Mouse (Mus musculus) thymus, postnatal 25 days (tissue): ENCODE measurements around the gene Pygo1.

Experiments used
- DNase-seq: peaks from one replicate; pipeline ENCODE4 v3.0.0; 2022

The Pygo1 gene

GRCm38 (mm10) chr9:72943424-72943823 is 18.0 kb downstream of the Pygo1 start:
- DNase-seq: no peak

DNA sequence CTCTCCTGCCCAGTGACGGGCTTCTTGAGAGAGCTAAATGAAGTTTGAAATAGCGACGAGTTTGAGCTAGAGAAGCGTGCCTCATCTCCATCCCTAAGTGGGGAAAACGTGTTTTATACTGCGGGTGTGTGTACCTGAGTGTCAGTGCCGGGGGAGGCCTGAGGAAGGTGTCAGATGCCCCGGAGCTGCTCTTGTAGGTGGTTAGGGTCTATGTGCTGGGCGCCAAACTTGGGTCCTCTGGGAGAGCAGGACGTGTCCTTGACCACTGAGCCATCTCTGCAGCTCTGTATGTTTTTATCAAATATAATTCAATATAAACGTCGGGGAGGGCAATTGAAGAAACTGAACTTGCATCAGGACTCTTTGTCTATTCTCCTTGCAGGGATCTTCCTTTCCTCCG is 18.8 kb downstream of the Pygo1 start:
- DNase-seq: no peak

- no peak for DNase-seq
Measured at GRCm38 (mm10) chr9:72947010-72947409, 21.6 kb downstream of the Pygo1 start.

- DNase-seq: no peak
Measured at GRCm38 (mm10) chr9:72949572-72949971, 24.1 kb downstream of the Pygo1 start.

DNA sequence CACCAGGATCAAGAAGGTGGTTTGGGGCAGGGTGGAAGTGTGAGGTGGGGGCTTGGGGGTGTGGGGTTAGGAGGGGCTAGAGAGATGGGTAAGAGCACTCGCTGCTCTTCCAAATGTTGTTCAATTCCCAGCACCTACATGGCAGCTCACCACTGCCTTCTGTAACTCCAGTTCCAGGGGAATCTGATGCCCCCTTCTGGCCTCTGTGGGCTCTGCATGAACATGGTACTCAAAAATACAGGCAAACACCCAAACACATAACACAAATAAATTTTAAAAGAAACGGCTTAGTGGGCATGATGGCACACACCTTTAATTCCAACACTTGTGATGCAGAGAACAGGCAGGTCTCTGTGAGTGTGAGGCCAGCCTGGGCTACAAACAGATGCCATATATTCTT is 29.3 kb downstream of the Pygo1 start:
- DNase-seq: peak; percentile 37

DNA sequence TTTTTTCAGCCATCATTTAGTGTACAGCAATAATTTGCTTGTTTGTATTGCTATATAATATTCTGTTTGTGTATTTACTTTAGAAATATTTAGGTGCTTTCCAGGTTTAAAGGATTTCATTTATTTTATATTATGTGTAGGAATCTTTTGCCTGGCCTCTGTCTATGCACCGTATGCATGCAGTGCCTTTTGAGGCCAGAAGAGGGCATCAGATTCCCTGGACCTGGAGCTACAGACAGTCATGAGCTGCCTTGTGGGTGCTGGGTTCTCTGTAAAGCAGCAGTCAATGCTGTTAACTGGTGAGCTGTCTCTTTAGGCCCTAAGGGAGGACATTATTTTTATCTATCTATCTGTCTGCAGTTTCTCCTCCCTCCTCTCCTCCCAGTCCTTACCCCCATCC is 30.1 kb downstream of the Pygo1 start:
- peak; percentile 66 for DNase-seq

DNA sequence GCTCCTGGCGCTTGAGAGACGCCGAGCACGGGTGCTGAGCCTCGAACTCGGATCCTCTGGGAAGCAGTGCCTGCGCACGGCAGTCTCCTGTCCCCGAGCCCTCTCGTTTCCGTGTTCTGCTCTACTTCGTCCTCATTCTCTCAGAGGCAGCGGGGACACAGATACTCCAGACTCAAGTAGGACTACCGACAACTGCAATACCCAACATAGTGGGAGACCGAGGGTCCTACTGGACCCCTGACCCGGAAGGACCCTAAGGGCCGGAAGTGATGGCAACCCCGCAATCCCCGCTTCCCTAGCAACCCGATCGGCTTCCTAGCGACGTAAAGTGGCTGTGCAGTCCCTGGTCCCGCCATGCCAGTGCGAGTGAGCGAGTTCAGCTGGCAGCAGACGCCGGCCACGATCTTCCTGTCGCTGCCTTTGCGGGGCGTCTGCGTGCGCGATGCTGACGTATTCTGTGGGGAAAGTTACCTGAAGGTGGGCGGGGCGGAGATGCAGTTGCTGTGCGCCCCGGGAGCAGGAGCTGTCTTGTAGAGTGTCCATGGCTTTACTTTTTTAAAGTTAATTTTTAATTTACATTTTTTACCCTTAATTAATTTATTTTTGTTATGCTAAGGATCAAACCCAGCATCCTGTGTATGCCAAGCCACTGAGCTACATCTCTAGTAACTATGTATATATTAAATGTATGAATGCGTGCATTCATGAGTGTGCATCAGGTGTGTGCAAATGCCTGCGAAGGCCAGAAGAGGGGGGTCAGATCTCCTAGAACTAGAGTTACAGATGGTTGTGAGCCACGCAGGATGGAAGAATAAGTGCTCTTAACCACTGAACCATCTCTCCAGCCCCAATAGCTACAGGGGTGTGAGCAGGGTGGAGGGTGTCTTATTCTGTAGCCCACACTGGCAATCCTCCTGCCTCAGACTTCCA is 33.3 kb downstream of the Pygo1 start, which contains the start of the genes Dyx1c1 and Gm44503:
Gene Dyx1c1, plus strand, starts transcription at position 265 of the 930 bp plus-strand sequence.
Gene Gm44503, plus strand, starts transcription at position 332 of the 930 bp plus-strand sequence.
- DNase-seq: peak; percentile 80

DNA sequence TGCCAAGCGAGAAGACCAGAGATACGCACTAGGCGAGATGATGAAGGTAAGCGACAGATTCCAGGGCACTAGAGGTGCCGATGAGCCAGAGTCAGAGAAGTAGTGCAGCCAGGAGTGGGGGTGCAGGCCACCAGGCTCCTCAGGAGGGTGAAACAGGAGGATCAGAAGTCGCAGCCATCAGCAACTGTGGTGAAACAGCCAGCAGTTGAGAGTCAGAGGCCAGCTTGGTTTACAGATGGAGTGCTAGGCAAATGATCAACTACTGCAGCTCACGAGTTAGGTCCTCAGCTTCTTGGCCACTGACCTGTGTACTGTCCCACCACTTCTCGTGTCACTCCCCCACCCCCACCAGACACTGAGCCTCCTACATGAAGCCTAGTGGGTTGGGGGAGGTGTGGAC is 35.9 kb downstream of the Pygo1 start:
- no peak for DNase-seq

DNA sequence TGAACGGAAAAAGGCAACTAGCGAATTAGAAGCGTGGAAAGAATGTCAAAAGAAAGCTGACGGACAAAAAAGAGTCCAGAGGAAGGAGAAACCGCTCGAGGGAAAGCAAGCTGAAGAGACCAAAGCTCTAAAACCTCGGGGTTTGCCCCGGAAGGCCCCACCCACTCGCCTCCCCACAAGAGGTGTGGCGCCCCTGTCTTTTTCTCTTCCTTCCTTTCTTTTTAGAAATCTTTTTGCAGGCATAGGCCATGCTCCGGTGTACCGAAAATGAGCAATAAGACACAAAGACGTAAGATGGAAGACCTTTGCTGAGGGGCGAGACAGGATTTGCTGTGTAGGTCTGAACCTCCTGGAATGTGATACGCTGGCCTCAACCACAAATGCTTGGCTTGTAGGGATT is 36.5 kb downstream of the Pygo1 start:
- peak; percentile 76 for DNase-seq

- peak; percentile 63 for DNase-seq
Measured at GRCm38 (mm10) chr9:72968349-72969061, 43.1 kb downstream of the Pygo1 start.

- peak; percentile 36 for DNase-seq
Measured at GRCm38 (mm10) chr9:72969874-72970273, 44.4 kb downstream of the Pygo1 start.

- DNase-seq: no peak
Measured at GRCm38 (mm10) chr9:72972435-72972834, 47.0 kb downstream of the Pygo1 start.

DNA sequence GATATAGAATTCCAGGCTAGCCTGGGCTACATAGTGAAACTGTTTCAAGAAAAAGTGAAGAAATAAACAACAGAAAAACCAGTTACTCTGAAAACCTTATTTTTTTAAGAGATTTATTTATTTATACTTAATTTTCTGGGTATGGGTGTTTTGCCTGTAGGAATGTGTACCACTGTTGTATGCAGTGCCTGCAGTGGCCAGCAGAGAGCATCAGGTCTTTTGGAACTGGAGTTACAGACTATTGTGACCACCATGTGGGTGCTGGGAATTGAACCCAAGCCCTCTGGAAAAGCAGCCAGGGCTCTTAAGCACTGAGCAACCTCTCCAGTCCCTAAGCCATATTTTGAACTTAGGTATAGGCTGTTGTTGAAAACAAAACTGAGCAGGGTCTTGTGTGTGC is 47.5 kb downstream of the Pygo1 start:
- DNase-seq: no peak

DNA sequence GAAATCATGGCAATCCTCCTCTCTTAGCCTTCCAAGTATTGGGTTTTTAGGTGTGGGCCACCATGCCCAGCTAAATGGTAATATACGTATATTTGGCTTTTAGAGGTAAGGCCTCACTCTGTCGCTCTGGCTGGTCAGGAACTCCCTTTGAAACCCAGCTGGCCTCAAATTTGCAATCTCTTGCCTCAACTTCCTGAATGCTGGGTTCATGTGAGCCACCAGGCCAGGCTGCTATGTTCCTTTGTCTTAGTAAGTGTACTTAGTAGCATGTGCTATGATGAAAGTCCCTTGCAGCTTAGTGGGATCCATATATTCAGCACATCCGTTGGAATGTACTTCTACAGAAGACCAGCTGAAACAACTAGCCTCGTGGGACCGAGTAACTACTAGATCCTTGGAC is 49.3 kb downstream of the Pygo1 start:
- no peak for DNase-seq

DNA sequence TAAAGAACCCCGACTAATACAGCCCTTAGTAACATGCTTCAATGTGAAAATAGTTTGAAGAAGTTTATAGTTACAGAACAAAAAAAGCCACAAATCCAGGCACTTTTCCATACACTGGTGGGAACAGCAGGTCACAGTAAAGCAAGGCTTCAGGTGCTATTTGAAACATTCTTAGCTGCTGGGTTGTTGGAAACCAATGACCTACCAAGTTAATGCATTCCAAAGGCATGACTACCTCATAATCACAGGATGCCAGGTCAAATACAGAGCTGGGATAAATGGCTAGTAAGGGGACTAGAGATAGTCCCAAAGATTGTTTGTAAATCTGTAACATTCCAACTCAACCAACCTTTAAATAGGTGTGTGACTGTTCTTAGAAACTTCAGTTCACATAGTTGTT is 49.8 kb downstream of the Pygo1 start:
- no peak for DNase-seq

GRCm38 (mm10) chr9:72983066-72983465 is 57.6 kb downstream of the Pygo1 start:
- no peak for DNase-seq

DNA sequence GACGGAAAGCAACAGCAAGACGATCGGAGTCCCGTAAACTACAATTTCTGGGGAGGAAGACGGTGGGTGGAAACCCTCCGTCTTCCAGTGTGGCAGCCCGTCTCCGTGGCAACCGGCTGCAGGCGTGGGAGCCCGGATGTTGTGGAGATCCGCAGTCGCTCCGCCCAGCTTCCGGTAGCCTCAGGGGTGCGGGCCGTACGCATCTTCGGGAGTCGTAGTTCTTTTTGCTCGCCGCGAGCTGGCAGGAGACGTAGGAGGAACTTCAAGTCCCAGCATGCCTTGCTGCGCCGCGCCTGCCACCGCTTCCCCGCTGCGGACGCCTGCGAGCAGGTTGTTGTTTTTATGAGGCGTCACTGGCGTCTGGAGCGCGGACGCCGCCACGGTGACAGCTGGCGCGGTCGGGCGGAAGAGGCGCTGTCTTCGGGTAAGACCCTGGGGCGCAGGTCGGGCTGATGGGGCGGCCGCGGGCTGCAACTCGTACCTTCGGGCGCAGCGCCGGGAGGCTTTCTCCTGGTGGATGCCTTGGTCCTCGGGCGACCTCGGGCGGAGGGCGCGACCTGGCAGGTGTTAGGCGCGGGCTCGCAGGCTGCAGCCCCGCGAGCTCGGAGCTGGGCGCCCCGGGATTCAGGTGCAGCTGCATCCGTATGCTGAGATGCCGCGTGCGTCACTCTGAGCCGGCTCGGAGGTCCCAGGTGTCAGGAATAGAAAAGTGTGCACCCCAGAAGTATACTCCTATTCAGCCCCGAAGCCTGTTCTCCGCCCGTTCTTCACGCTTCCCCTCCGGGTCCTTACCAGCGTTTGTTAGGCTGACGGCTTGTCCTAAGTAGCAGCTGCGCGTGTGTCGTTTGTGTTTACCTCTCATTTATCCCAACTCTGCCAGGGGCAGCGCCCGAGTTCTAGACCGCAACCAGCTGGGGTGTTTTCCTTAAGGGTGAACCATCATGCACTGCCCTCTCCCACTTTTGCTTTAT is 60.1 kb downstream of the Pygo1 start, which contains the start of the genes Ccpg1os and Ccpg1:
Gene Ccpg1os, minus strand, starts transcription at position 133 of the 971 bp plus-strand sequence.
Gene Ccpg1, plus strand, starts transcription at position 180 of the 971 bp plus-strand sequence.
- peak; percentile 96 for DNase-seq

GRCm38 (mm10) chr9:72987703-72988102 is 62.3 kb downstream of the Pygo1 start:
- no peak for DNase-seq

- DNase-seq: no peak
Measured at GRCm38 (mm10) chr9:72988706-72989105, 63.3 kb downstream of the Pygo1 start.

GRCm38 (mm10) chr9:72991420-72991819 is 66.0 kb downstream of the Pygo1 start:
- DNase-seq: no peak

- DNase-seq: no peak
Measured at GRCm38 (mm10) chr9:72992576-72992975, 67.1 kb downstream of the Pygo1 start.

DNA sequence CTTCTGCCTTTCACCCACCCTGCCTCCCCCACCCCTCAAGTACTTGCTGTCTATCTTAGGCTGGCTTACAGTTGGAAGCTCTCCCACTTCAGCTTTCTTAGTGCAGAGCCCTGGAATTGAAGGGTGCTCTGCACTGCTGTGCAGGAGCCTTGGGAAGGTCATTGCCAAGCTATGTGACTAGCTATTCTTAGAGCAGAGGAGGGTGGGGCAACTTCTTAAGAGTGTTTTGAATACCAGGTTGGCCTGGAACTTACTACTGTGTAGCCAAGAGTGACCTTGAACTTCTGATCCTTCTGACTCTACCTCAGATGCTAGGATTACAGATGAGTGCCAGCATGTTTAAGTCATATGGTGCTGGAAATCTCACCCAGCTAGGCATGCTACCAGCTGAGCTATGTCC is 70.7 kb downstream of the Pygo1 start:
- no peak for DNase-seq
